Mouse (Mus musculus): ENCODE results near the gene Tox2. TPM values are rescaled to one million over a fixed set of nuclear protein-coding genes. Genes with fewer than 3 reads are reported as not detected.

The Tox2 gene
- polyA plus RNA-seq, 1 experiment: 28.1 TPM

- TF ChIP-seq POLR2A (IDR thresholded peaks at IDR 0.05; ENCODE audit: extremely low read depth, insufficient read depth, low read length) (no peak), CTCF (IDR thresholded peaks at IDR 0.05; ENCODE audit: extremely low read depth, insufficient read depth, low read length) (no peak)
- Histone ChIP-seq H3K4me1 (ENCODE audit: control insufficient read depth, insufficient read depth, low read length) (peaks cover 3% of the 10 kb centered on the region; the same call in 1 of the 2 replicates), H3K27ac (ENCODE audit: insufficient read depth, low read length) (no peak overlapping the region)
Measured at GRCm38 (mm10) chr2:163296999-163297630, 94.2 kb downstream of the Tox2 start.

GRCm38 (mm10) chr2:163300069-163301060 lies 97.4 kb downstream of the Tox2 start:
- no peak for TF ChIP-seq POLR2A (IDR thresholded peaks at IDR 0.05; ENCODE audit: extremely low read depth, insufficient read depth, low read length)
- no peak for TF ChIP-seq CTCF (IDR thresholded peaks at IDR 0.05; ENCODE audit: extremely low read depth, insufficient read depth, low read length)
- Histone ChIP-seq H3K4me3 (ENCODE audit: insufficient read depth, low read length) (no peak overlapping the region), H3K4me1 (ENCODE audit: control insufficient read depth, insufficient read depth, low read length) (peaks cover 3% of the 10 kb centered on the region; the same call in 1 of the 2 replicates), H3K27ac (ENCODE audit: insufficient read depth, low read length) (no peak overlapping the region)

More at GRCm38 (mm10) chr2:163296999-163297630, 94.2 kb downstream of the Tox2 start:
- no peak overlapping the region for H3K4me3 ChIP-seq (ENCODE audit: insufficient read depth, low read length)

GRCm38 (mm10) chr2:163301641-163302040 lies 98.7 kb downstream of the Tox2 start:
- no peak overlapping the region for H3K4me3 ChIP-seq (ENCODE audit: insufficient read depth, low read length)
- H3K4me1 ChIP-seq (ENCODE audit: control insufficient read depth, insufficient read depth, low read length): peaks cover 3% of the 10 kb centered on the region; the same call in 1 of the 2 replicates
- no peak overlapping the region for H3K27ac ChIP-seq (ENCODE audit: insufficient read depth, low read length)
- 0 out of 2 replicates have a peak, but pooled peaks have one; percentile 14 for TF ChIP-seq CTCF (IDR thresholded peaks at IDR 0.05; ENCODE audit: extremely low read depth, insufficient read depth, low read length)
- no peak for TF ChIP-seq POLR2A (IDR thresholded peaks at IDR 0.05; ENCODE audit: extremely low read depth, insufficient read depth, low read length)

GRCm38 (mm10) chr2:163303037-163303436 lies 100.1 kb downstream of the Tox2 start:
- Histone ChIP-seq H3K4me3 (ENCODE audit: insufficient read depth, low read length) (no peak overlapping the region), H3K27ac (ENCODE audit: insufficient read depth, low read length) (no peak overlapping the region), H3K4me1 (ENCODE audit: control insufficient read depth, insufficient read depth, low read length) (peaks cover 1% of the 10 kb centered on the region; the same call in 1 of the 2 replicates)
- TF ChIP-seq POLR2A (IDR thresholded peaks at IDR 0.05; ENCODE audit: extremely low read depth, insufficient read depth, low read length): no peak
- TF ChIP-seq CTCF (IDR thresholded peaks at IDR 0.05; ENCODE audit: extremely low read depth, insufficient read depth, low read length): no peak

GRCm38 (mm10) chr2:163309376-163309775 lies 106.5 kb downstream of the Tox2 start:
- TF ChIP-seq POLR2A (IDR thresholded peaks at IDR 0.05; ENCODE audit: extremely low read depth, insufficient read depth, low read length) (no peak), CTCF (IDR thresholded peaks at IDR 0.05; ENCODE audit: extremely low read depth, insufficient read depth, low read length) (no peak)
- no peak overlapping the region for H3K27ac ChIP-seq (ENCODE audit: insufficient read depth, low read length)
- H3K4me3 ChIP-seq (ENCODE audit: insufficient read depth, low read length): no peak overlapping the region

GRCm38 (mm10) chr2:163310163-163310688 lies 107.3 kb downstream of the Tox2 start:
- H3K4me3 ChIP-seq (ENCODE audit: insufficient read depth, low read length): no peak overlapping the region
- TF ChIP-seq CTCF (IDR thresholded peaks at IDR 0.05; ENCODE audit: extremely low read depth, insufficient read depth, low read length): no peak
- no peak for TF ChIP-seq POLR2A (IDR thresholded peaks at IDR 0.05; ENCODE audit: extremely low read depth, insufficient read depth, low read length)
- no peaks in the 10 kb centered on the region for H3K4me1 ChIP-seq (ENCODE audit: control insufficient read depth, insufficient read depth, low read length)
- H3K27ac ChIP-seq (ENCODE audit: insufficient read depth, low read length): no peak overlapping the region

More at GRCm38 (mm10) chr2:163309376-163309775, 106.5 kb downstream of the Tox2 start:
- H3K4me1 ChIP-seq (ENCODE audit: control insufficient read depth, insufficient read depth, low read length): no peaks in the 10 kb centered on the region

- Histone ChIP-seq H3K4me3 (ENCODE audit: insufficient read depth, low read length) (no peak overlapping the region), H3K4me1 (ENCODE audit: control insufficient read depth, insufficient read depth, low read length) (no peaks in the 10 kb centered on the region), H3K27ac (ENCODE audit: insufficient read depth, low read length) (no peak overlapping the region)
- TF ChIP-seq POLR2A (IDR thresholded peaks at IDR 0.05; ENCODE audit: extremely low read depth, insufficient read depth, low read length) (no peak), CTCF (IDR thresholded peaks at IDR 0.05; ENCODE audit: extremely low read depth, insufficient read depth, low read length) (no peak)
Measured at GRCm38 (mm10) chr2:163317281-163317680, 114.4 kb downstream of the Tox2 start.

GRCm38 (mm10) chr2:163318777-163319176 lies 115.9 kb downstream of the Tox2 start:
- no peak for TF ChIP-seq POLR2A (IDR thresholded peaks at IDR 0.05; ENCODE audit: extremely low read depth, insufficient read depth, low read length)
- TF ChIP-seq CTCF (IDR thresholded peaks at IDR 0.05; ENCODE audit: extremely low read depth, insufficient read depth, low read length): peak; percentile 9; the same call in 1 of the 2 replicates
- Histone ChIP-seq H3K4me3 (ENCODE audit: insufficient read depth, low read length) (no peak overlapping the region), H3K27ac (ENCODE audit: insufficient read depth, low read length) (no peak overlapping the region), H3K4me1 (ENCODE audit: control insufficient read depth, insufficient read depth, low read length) (no peaks in the 10 kb centered on the region)

- H3K4me3 ChIP-seq (ENCODE audit: insufficient read depth, low read length): no peak overlapping the region
- no peaks in the 10 kb centered on the region for H3K4me1 ChIP-seq (ENCODE audit: control insufficient read depth, insufficient read depth, low read length)
- no peak overlapping the region for H3K27ac ChIP-seq (ENCODE audit: insufficient read depth, low read length)
- TF ChIP-seq CTCF (IDR thresholded peaks at IDR 0.05; ENCODE audit: extremely low read depth, insufficient read depth, low read length) (no peak), POLR2A (IDR thresholded peaks at IDR 0.05; ENCODE audit: extremely low read depth, insufficient read depth, low read length) (no peak)
Measured at GRCm38 (mm10) chr2:163323163-163323562, 120.2 kb downstream of the Tox2 start.
